Mouse (Mus musculus) thymus, adult 2 months (tissue): Measurements from ENCODE around the gene Riiad1. TPM values are rescaled to one million over a fixed set of nuclear protein-coding genes. Genes with fewer than 3 reads are reported as not detected.

ENCODE experiments used
- DNase-seq: peaks from one replicate; pipeline ENCODE4 v3.0.0; 2021
- H3K27ac ChIP-seq: fragments of 200-500 bp; 2 replicates; pipeline ENCODE4 v1.5.1; 2012; ENCODE audit warnings: low read length, control low read depth; ENCODE audit not compliant: control insufficient read depth, insufficient read depth
- H3K27me3 ChIP-seq: fragments of 200-500 bp; 2 replicates; pipeline ENCODE4 v1.6.1; 2012; ENCODE audit warnings: mild to moderate bottlenecking, low read length, moderate library complexity, mixed read lengths; ENCODE audit not compliant: control insufficient read depth, insufficient read depth
- H3K36me3 ChIP-seq: fragments of 200-500 bp; 2 replicates; pipeline ENCODE4 v1.6.1; 2012; ENCODE audit warnings: mild to moderate bottlenecking, low read length, moderate library complexity; ENCODE audit not compliant: control insufficient read depth, insufficient read depth
- H3K4me1 ChIP-seq: fragments of 200-500 bp; replicated peaks from 2 replicates; pipeline ENCODE4 v1.6.1; 2012; ENCODE audit warnings: low read length; ENCODE audit not compliant: control insufficient read depth, insufficient read depth
- H3K4me3 ChIP-seq: fragments of 200-500 bp; 2 replicates; pipeline ENCODE4 v1.5.1; 2012; ENCODE audit warnings: mild to moderate bottlenecking, low read length, control low read depth, moderate library complexity; ENCODE audit not compliant: control insufficient read depth, insufficient read depth
- CTCF ChIP-seq: fragments of 200-500 bp; IDR thresholded peaks from 2 replicates; pipeline ENCODE4 v1.5.1; 2012; ENCODE audit warnings: mild to moderate bottlenecking, control low read depth, low read length, moderate library complexity, borderline replicate concordance; ENCODE audit not compliant: control insufficient read depth, poor library complexity, insufficient read depth; ENCODE audit errors: extremely low read depth
- POLR2A ChIP-seq: fragments of 200-500 bp; IDR thresholded peaks from 2 replicates; pipeline ENCODE4 v1.6.1; 2012; ENCODE audit warnings: mild to moderate bottlenecking, low read length, control low read depth, moderate library complexity; ENCODE audit not compliant: control insufficient read depth, poor library complexity, insufficient read depth; ENCODE audit errors: extremely low read depth
- WGBS: fragments of 180-500 bp; shearing (Covaris S2); methylation state at CpG from one replicate; pipeline ENCODE4 v1.1.7; 2018; 5-methylcytosine and 5-hydroxymethylcytosine counted together
- polyA plus RNA-seq: library from polyadenylated mRNA; depleted of rRNA; stranded (reverse); fragments of >200 nt; gene quantifications from 2 replicates; pipeline ENCODE4 v1.2.3, GENCODE M21; 2012

Riiad1 gene
- polyA plus RNA-seq, 1 experiment, result 0.50 TPM

DNA sequence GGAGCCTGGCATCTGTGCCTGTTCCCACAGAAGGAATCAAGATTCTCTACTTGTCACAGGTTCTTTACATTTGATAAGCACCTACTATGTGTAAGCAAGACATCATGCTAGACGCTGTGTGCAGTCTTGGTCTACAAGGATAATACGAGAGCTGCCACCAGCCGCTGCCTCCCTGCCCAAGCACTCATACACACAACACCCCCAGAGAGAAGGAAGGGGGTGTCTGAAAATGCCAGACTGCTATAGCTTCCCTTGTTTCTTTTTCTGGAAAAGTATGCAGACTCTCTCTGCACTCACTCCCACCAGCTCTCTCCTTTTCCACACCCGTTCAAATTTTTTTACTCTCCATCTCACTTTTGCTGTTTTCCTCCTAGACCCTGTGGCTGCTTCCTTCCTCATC, 2.7 kb downstream of the Riiad1 start:
- DNase-seq, result no peak
- H3K27ac ChIP-seq, result no peak overlapping the region
- H3K27me3 ChIP-seq, result peaks cover 11% of the 10 kb centered on the region; the same call in 1 of the 2 replicates
- H3K36me3 ChIP-seq, result no peaks in the 10 kb centered on the region
- no peak overlapping the region for H3K4me3 ChIP-seq
- TF ChIP-seq POLR2A, result no peak
- no peak for TF ChIP-seq CTCF
- H3K4me1 ChIP-seq, result no peaks in the 10 kb centered on the region
- WGBS, result 67% methylated on average over 4 of the region's 4 CpGs

GRCm38 (mm10) chr3:94476301-94477035, 3.7 kb downstream of the Riiad1 start:
- Histone ChIP-seq H3K4me3 (no peak overlapping the region), H3K27me3 (peaks cover 11% of the 10 kb centered on the region; the same call in 1 of the 2 replicates), H3K4me1 (no peaks in the 10 kb centered on the region), H3K36me3 (no peaks in the 10 kb centered on the region), H3K27ac (no peak overlapping the region)
- no peak for TF ChIP-seq POLR2A
- TF ChIP-seq CTCF, result no peak
- DNase-seq, result no peak
- WGBS, result 65% methylated on average over 8 of the region's 8 CpGs

DNA sequence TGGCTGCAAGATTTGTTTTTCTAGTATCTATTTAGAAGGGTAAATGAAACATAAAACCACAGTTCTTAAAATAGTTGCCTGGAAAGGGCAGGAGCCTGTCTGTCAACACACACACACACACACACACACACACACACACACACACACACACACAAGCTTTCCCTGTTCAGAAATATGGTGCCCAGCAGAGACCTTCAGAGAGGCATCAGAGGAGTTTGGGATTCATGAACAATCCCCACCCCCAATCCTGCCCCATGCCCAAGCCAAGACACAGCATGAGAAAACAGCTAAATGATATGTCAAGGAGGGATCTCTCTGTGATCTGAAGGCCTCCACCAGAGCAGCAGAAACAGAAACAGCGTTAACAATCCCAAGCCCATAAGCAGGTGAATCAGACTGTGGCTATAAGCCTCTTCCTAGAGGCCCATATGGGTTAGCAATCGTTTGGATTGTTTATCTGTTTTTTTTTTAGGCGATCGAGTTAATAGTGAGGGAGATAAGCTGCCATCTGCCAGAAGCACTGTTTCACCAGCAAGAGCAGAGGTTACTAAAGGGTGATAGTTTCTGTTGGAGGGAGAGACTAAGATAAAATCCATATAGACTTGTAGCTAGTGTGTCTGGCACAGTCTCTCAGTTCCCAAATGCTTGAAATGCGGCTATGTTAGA, 6.4 kb downstream of the Riiad1 start:
- Histone ChIP-seq H3K4me3 (no peak overlapping the region), H3K27ac (no peak overlapping the region), H3K4me1 (no peaks in the 10 kb centered on the region), H3K36me3 (no peaks in the 10 kb centered on the region), H3K27me3 (peaks cover 5% of the 10 kb centered on the region; the same call in 1 of the 2 replicates)
- TF ChIP-seq POLR2A (no peak), CTCF (no peak)
- 78% methylated on average over 5 of the region's 5 CpGs for WGBS
- no peak for DNase-seq

- peak overlapping the region; percentile 31; the same call in 1 of the 2 replicates for H3K27ac ChIP-seq
- 72% methylated on average over 10 of the region's 10 CpGs for WGBS
- H3K27me3 ChIP-seq, result no peaks in the 10 kb centered on the region; the same call in 1 of the 2 replicates
- no peaks in the 10 kb centered on the region for H3K4me1 ChIP-seq
- TF ChIP-seq CTCF (no peak), POLR2A (no peak)
- no peak for DNase-seq
- H3K4me3 ChIP-seq, result no peak overlapping the region
- H3K36me3 ChIP-seq, result no peaks in the 10 kb centered on the region
Observed at GRCm38 (mm10) chr3:94473115-94473505, 7.0 kb downstream of the Riiad1 start.

DNA sequence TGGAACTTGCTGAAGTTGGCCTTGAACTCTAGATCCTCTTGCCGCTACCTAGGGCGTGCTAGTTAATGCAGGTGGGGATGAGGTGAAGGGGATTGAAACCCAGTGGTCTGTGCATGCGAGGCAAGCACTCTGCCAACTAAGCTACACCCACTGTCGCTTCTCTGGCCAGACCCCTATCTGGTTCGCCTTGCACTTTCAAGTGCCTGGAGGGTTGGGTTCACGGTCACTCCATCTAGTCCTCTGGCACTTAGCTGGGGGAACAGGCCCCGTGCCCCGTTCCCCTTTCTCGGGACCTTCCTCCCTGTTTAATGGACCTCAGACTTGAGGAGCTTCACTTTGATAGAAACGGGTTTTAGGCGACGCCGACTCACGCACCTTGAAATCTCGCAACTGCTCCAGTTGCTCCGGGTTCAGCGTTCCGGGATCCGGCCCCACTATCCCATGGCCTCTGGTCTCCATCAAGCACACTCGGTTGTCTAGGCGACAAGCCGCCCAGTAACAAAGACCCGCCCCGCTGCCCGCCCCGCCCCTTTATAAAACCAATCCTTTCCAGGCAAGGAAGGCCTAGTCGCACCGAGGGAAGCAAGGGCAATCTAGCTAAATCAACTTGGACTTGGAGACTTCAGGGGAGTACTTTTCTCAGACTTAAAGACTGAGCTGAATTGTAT, 7.6 kb downstream of the Riiad1 start:
- no peak overlapping the region for H3K4me3 ChIP-seq
- no peak for DNase-seq
- H3K36me3 ChIP-seq, result no peaks in the 10 kb centered on the region
- no peaks in the 10 kb centered on the region; the same call in 1 of the 2 replicates for H3K27me3 ChIP-seq
- peak overlapping the region; percentile 31; the same call in 1 of the 2 replicates for H3K27ac ChIP-seq
- no peaks in the 10 kb centered on the region for H3K4me1 ChIP-seq
- 41% methylated on average over 28 of the region's 28 CpGs for WGBS
- no peak for TF ChIP-seq CTCF
- TF ChIP-seq POLR2A, result no peak

DNA sequence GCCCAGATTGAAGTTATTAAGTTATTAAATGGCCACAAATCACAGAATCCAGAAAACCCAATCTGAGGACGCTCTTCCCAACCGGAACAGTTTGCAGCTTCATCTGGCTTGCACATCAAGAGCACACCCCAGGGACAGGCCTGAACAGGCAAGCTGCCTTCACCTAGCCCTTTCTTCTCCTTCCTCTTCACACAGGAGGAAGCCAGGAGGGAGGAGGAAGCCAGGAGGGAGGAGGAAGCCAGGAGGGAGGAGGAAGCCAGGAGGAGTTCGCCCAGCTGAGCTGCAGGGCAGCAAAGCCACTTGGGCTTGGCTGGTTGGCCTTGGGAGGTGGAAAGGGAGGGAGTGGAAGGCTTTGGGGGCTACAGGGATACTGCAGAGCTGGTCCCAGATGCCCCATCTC, 11.2 kb downstream of the Riiad1 start:
- Histone ChIP-seq H3K27me3 (no peaks in the 10 kb centered on the region; the same call in 1 of the 2 replicates), H3K4me3 (no peak overlapping the region), H3K4me1 (no peaks in the 10 kb centered on the region), H3K27ac (no peak overlapping the region), H3K36me3 (no peaks in the 10 kb centered on the region)
- 52% methylated on average over 3 of the region's 3 CpGs for WGBS
- DNase-seq, result no peak
- no peak for TF ChIP-seq POLR2A
- no peak for TF ChIP-seq CTCF

DNA sequence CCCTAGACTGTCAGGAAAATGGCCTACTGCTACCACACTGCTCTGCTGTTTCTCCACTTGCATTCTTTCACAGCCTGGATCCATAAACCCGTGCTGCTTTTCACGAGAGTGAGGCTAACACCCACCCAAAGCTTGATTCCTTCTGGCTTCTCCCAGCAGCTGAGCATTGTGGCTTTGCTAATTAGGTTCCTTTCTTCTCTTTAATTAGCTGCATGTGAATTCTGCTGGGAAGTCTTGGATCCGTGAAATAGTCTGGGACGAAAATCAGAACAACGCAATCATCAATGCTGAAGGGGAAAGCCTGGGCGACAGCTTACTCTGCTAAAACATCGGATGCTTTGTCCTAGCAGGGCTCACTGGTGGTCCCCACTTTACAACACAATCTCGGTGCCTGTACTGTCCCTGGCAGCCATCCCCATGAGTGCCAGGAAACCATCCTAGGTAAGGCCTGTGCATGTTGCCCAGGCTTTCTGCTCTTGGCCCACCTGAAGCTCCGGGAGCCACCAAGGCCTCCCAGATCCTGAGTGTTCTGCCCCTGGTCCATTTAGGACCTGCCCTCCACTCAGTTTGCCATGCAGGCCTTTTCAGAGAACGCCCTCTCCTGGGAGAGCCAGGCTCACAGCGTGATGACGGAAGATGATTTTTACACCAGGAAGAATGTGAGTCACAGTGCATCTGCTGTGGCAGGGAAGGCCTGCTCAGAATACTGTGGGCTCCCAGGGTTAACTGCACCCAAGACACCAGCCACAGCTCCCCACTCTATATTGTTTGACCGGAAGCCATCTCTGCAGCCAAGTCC, 14.3 kb downstream of the Riiad1 start:
- Histone ChIP-seq H3K4me1 (no peaks in the 10 kb centered on the region), H3K4me3 (no peak overlapping the region), H3K27me3 (no peaks in the 10 kb centered on the region), H3K27ac (no peak overlapping the region), H3K36me3 (no peaks in the 10 kb centered on the region)
- 94% methylated on average over 13 of the region's 13 CpGs for WGBS
- DNase-seq, result no peak
- TF ChIP-seq POLR2A (no peak), CTCF (no peak)
